Mouse (Mus musculus): Measurements from ENCODE around the gene Erich3. TPM values are rescaled to one million over a fixed set of nuclear protein-coding genes. Genes with fewer than 3 reads are reported as not detected.

The Erich3 gene
- polyA plus RNA-seq, 1 experiment from 2014 or later: 0.12 TPM

DNA sequence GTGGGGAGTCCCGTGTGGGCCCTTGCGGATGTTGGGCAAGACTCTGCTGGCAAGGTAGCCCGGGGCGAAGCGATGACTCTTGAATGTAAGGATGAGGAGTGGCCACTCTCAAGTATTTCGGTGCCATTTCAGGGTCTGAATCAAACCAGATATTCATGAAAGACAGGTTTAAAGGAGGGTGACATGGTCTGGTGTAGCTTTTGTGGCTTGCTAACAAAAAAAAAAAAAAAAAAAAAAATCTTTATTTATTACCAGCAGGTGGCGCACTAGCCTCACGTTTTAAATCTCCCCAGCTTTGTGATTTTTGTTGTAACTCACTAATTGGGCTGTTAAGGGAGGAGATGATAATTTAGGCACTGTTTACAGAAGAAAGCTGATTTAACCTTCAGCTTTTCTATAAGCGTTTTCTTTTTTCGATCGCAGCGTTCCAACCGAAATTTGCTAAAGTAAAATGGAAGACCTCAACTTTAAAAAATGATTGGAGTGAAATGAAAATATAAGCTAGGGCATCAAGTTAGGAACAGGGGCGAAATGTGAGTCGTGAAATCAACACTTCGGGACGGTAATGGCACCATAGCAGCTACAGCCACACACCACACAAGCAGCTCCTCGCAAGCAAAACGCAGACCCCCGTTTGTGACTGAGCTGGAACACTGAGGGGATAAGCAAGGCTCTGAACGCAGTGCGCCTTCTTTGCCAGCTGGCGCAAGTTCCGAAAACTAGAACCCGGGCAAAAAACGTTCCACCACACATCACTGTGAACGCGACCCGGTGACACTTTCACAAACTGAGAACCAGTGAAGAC, 16.8 kb upstream of the Erich3 start:
- no peak overlapping the region for H3K27ac ChIP-seq (ENCODE audit: low read depth, low read length)
- WGBS: 51% methylated on average over 29 of the region's 29 CpGs
- H3K4me2 ChIP-seq (replicated peaks; ENCODE audit: low read depth): peak overlapping the region; percentile 45; the same call in 1 of the 2 replicates
- no peak for ATAC-seq
- no peaks in the 10 kb centered on the region for H3K9me3 ChIP-seq (ENCODE audit: control insufficient read depth)
- peak overlapping the region; percentile 14; the same call in 1 of the 2 replicates for H3K4me3 ChIP-seq (ENCODE audit: low read depth, low read length)
- no peaks in the 10 kb centered on the region for H3K27me3 ChIP-seq (replicated peaks; ENCODE audit: control insufficient read depth, insufficient read depth, low read length)
- no peak overlapping the region for H3K9ac ChIP-seq (ENCODE audit: low read depth, low read length)
- peak; percentile 63 for TF ChIP-seq CTCF (IDR thresholded peaks at IDR 0.05; ENCODE audit: low read depth)
- H3K4me1 ChIP-seq (replicated peaks; ENCODE audit: control insufficient read depth, insufficient read depth, low read length): no peaks in the 10 kb centered on the region
- H3K36me3 ChIP-seq (ENCODE audit: control insufficient read depth, insufficient read depth): no peaks in the 10 kb centered on the region

DNA sequence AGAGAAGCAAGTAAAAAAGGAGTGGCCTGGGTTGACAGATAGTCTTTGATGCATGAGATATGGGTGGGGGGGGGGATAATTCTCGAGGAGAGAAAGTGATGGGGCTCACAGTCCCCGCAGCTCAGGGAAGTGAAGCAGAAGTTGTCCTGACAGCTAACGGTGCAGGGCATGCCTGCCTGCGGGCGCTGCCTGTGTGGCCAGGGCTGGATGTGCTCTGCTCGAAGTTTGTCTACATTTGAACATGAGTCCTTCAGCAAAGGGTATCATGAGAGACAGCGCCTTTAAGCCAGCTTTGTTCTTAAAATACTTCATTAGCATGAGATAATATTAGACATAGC, 16.2 kb upstream of the Erich3 start:
- H3K4me1 ChIP-seq (replicated peaks; ENCODE audit: control insufficient read depth, insufficient read depth, low read length): no peaks in the 10 kb centered on the region
- 57% methylated on average over 7 of the region's 7 CpGs for WGBS
- H3K4me2 ChIP-seq (replicated peaks; ENCODE audit: low read depth): peak overlapping the region; percentile 45; the same call in 1 of the 2 replicates
- no peak overlapping the region for H3K4me3 ChIP-seq (ENCODE audit: low read depth, low read length)
- H3K9ac ChIP-seq (ENCODE audit: low read depth, low read length): no peak overlapping the region
- ATAC-seq: no peak
- H3K36me3 ChIP-seq (ENCODE audit: control insufficient read depth, insufficient read depth): no peaks in the 10 kb centered on the region
- no peak for TF ChIP-seq CTCF (IDR thresholded peaks at IDR 0.05; ENCODE audit: low read depth)
- no peaks in the 10 kb centered on the region for H3K27me3 ChIP-seq (replicated peaks; ENCODE audit: control insufficient read depth, insufficient read depth, low read length)
- H3K27ac ChIP-seq (ENCODE audit: low read depth, low read length): no peak overlapping the region
- no peaks in the 10 kb centered on the region for H3K9me3 ChIP-seq (ENCODE audit: control insufficient read depth)

DNA sequence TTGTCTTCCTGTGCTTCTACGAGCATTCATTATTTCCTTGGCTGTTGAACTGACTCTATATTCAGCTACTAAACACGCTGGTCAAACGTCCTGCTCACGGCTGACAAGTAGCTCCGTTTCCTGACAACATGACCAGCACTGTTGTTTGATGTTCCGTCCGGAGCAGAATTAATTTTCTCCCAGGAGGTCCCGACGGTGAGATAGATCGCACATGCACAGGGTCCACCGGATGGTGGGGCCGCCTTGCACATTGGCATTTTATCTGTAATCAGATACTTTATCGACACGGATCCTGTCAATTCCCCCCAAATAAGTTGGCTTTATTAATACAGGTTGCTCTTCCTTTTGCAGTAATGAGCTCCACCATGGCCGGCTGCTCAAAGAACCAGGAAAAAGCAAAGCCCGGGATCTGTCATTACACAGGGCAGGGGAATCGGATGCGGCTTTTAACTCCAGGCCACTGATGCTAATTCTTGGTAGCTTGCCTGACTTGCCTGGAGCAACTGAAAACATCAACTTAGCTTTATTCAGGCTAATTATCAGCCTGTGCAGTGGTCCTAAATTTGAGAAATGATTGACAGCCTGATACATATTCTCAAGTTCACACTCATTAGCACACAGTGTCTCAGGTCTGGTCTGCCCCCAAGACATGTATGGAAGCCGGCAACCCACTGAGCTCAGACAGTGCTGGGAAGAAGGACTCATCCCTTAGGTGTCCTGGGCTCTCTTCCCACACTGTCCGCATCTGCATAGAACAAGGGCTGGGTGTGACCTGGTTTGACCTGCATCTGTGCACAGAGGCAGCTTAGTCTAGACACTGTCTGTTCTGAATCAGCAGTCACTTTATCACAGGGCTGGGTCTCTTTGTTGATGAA, 14.0 kb upstream of the Erich3 start:
- WGBS: 75% methylated on average over 20 of the region's 20 CpGs
- Histone ChIP-seq H3K9ac (ENCODE audit: low read depth, low read length) (no peak overlapping the region), H3K36me3 (ENCODE audit: control insufficient read depth, insufficient read depth) (no peaks in the 10 kb centered on the region), H3K9me3 (ENCODE audit: control insufficient read depth) (no peaks in the 10 kb centered on the region), H3K4me3 (ENCODE audit: low read depth, low read length) (no peak overlapping the region), H3K27ac (ENCODE audit: low read depth, low read length) (no peak overlapping the region), H3K27me3 (replicated peaks; ENCODE audit: control insufficient read depth, insufficient read depth, low read length) (no peaks in the 10 kb centered on the region), H3K4me2 (replicated peaks; ENCODE audit: low read depth) (no peak overlapping the region), H3K4me1 (replicated peaks; ENCODE audit: control insufficient read depth, insufficient read depth, low read length) (no peaks in the 10 kb centered on the region)
- no peak for TF ChIP-seq CTCF (IDR thresholded peaks at IDR 0.05; ENCODE audit: low read depth)
- no peak for ATAC-seq

- no peak for ATAC-seq
- no peak for TF ChIP-seq CTCF (IDR thresholded peaks at IDR 0.05; ENCODE audit: low read depth)
- WGBS: 84% methylated on average over 10 of the region's 10 CpGs
- Histone ChIP-seq H3K9me3 (ENCODE audit: control insufficient read depth) (no peaks in the 10 kb centered on the region), H3K4me3 (ENCODE audit: low read depth, low read length) (no peak overlapping the region), H3K4me2 (replicated peaks; ENCODE audit: low read depth) (no peak overlapping the region), H3K9ac (ENCODE audit: low read depth, low read length) (no peak overlapping the region), H3K4me1 (replicated peaks; ENCODE audit: control insufficient read depth, insufficient read depth, low read length) (no peaks in the 10 kb centered on the region), H3K27ac (ENCODE audit: low read depth, low read length) (no peak overlapping the region), H3K36me3 (ENCODE audit: control insufficient read depth, insufficient read depth) (no peaks in the 10 kb centered on the region), H3K27me3 (replicated peaks; ENCODE audit: control insufficient read depth, insufficient read depth, low read length) (no peaks in the 10 kb centered on the region)
Observed at GRCm38 (mm10) chr3:154651192-154651821, 12.4 kb upstream of the Erich3 start.

DNA sequence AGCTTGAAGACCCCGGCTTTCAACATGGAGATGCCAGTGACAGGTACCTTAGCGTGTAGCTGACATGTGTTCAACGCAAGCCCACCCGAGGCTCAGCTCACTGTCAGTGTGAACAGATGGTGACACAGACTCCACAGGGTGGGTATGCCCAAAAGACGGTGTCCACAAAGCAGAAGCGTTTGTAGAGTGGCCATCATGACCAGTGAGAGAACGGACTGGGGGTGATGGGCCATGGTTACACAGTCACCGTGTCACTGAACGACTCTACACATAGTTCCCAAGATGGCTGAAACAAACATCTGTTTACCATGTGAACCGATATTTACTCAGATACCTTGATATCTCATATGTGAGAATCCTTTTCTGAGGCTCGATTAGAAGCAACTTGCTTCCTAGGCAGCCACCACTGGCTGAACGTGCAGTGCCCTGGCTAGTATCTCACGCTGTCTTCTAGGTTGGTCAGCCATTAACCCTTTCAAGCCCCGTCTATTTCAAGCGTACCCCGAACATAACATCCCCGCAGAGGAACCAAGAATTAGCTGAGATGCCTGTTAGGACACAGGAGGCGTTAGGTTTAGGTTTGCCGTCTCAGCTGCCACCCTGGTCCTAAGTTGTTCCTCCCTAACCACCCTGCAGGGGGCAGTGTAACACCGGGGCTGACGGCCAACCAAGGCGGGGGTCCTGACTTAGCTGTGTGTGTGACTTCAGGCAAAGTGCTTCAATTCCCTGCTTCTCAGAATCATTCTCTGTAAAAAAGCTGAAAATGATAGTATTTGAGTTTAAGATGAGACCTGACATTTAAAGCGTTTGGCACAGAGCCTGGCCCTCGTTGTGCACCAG, 10.9 kb upstream of the Erich3 start:
- Histone ChIP-seq H3K27me3 (replicated peaks; ENCODE audit: control insufficient read depth, insufficient read depth, low read length) (no peaks in the 10 kb centered on the region), H3K27ac (ENCODE audit: low read depth, low read length) (no peak overlapping the region), H3K9ac (ENCODE audit: low read depth, low read length) (no peak overlapping the region), H3K4me3 (ENCODE audit: low read depth, low read length) (no peak overlapping the region), H3K36me3 (ENCODE audit: control insufficient read depth, insufficient read depth) (no peaks in the 10 kb centered on the region), H3K4me2 (replicated peaks; ENCODE audit: low read depth) (no peak overlapping the region), H3K9me3 (ENCODE audit: control insufficient read depth) (no peaks in the 10 kb centered on the region), H3K4me1 (replicated peaks; ENCODE audit: control insufficient read depth, insufficient read depth, low read length) (no peaks in the 10 kb centered on the region)
- TF ChIP-seq CTCF (IDR thresholded peaks at IDR 0.05; ENCODE audit: low read depth): peak; percentile 93
- no peak for ATAC-seq
- 42% methylated on average over 24 of the region's 24 CpGs for WGBS

All from intestine, postnatal 0 days (tissue).